Mouse (Mus musculus): ENCODE measurements around the gene Tead4.
A peak's percentile ranks its signal among the peaks of the same experiment; 100 is the strongest.
"Not testable (repeated sequence)": the region's sequence is repeated elsewhere in the genome, so short reads cannot be mapped to it uniquely, and the experiment has no call there.

Tead4 gene

DNA sequence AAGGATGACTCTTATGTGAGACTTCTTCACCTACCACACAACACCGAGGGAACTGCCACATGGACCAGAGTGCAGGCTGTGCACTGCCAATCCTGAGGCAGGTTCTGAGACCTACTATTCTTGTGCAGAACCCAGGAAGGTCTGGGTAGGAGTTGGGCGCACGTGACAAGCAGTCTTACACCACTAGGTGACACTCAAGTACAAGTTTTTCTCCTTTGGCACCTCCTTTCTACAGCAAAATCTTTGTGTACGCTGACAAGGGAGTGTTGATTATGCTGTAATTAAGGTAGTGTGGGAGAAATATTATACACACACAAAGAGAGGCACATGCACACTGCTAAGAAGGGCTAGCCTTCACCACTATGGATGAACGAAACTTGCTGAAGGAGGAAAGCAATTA is 66.4 kb downstream of the Tead4 start:
- DNase-seq = peak in 1 of 2 experiments; percentile 38

DNA sequence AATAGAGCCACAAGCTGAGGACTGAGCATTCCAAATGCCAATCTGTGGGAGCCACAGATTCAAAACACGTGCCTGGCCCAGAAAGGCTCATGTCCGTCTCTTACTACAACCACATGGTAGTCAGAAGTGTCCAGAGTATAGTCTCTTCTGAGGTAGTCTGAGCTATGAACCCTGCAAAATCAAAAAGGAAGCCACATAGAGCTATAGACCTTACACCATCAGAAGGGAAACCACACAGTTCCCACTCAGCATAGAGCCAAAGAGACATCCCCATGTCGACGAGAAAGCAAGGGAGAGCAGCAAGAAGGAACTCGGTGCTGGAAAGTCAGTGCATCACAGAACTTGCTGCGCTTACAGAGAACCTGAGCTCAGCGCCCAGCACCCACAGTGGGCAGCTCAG is 68.4 kb downstream of the Tead4 start:
- DNase-seq = no peak

DNA sequence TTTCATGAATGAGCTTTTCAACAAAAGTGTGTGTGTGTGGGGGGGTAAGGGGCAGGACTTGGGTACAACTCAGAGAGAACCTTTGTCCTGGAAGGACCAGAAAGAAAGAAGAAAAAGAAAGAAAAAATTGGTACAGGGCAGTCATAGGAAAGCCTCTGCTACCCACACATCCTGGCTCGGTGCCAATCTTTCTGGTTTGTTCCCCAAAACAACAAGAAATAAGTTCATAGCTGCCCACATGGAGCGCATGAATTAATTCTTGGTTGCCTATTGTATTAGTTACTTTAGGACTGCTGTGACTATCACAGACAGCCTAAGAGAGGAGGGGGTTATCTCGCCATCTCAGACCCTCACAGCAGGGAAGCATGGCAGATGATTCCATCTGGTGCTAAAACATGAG is 68.9 kb downstream of the Tead4 start:
- no peak for DNase-seq

DNA sequence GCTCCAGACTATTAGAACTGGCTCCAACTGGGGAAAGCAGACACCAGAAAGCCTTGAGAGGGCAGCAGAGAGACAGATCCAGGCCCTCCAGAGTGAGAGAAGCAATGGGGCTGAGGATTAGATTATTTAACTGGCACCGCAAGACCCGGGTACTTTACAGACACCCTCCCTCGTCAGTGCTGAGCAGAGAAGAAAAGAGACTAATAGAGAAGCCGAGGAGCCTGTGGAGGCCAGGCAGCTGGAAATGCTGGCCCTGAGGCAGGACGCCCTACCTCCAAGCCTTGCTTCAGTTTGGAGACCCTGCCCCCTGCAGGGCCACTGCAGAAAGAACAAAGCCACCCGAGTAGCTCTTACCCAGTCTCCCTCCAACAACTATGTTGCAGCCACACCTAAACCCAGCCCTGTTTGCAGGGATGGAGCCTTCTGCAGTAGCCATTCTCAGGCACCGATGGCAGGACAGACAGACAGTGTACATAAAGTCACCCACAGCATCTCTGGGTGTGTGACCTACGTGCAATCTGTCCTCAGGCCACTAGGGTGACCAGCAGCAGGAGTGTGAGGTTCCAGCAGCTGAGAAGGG is 73.1 kb downstream of the Tead4 start:
- peak in 1 of 2 experiments; percentile 36 for DNase-seq

DNA sequence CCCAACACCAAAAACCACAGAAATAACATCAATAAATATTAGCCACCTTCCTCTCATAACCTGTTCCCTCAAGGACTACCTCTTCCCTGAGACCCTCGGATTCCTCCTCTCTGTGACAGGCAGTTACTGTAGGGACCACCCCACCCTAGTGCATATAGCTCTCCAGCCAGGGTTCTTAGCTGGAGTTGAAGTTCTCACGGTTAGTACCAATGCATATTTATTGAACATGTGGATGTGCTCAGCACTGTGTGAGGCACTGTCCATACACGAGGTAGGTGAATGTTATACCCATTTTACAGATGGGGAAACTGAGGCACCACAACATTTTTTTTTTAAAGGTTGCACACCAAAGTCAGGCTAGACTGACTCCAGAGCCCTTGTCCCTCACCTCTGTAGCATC is 73.7 kb downstream of the Tead4 start:
- DNase-seq = no peak

DNA sequence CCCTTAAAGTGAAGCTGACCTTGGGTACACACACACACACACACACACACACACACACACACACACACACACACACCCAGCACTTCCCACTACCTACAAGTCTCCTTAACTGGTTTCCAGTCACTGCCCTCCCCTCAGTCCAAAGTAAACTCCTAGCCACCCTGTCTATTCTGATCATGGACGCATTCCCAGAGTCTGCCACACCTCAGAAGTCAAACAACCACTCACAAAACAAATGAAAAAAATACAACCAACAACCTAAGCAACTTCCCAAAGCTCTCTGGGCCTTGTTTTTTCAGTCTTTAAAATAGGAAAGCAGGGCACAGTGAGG is 74.8 kb downstream of the Tead4 start:
- DNase-seq = no peak

DNA sequence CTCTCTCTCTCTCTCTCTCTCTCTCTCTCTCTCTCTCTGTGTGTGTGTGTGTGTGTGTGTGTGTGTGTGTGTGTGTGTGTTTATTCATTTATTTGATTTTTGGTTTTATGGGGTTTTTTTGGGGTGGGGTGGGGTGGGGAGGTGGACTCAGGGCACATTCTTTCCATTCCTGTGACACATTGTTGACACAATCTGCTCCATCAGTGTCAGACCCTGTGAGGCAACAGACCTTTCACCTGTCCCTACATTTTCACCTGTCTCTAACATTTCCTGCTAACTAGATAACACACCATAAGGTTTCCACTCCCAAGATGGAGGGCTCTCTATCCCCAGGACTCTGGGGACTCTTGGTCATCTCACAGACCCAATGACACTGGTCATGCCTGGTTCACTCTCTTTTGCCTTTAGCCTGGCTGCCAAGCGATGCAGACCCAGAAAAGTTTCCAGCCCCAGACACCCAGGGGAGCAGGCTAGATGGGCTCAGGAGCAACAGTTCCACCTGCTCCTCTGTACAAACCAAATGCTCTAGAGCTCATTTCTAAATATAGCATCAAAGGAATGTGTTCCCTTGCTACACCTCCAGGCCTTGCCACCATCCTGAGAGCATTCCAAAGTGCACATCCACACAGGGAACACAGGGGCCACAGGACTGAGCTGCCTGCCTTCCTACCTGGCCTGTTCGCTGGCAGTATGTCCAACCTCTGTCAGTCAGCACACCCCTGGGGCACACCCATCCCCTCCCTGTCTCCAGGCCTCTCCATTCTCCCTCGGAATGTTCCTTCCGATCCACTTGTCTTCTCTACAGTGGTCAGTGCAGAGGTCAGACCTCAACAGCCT is 75.4 kb downstream of the Tead4 start:
- peak; percentile 61 to 80 for DNase-seq

DNA sequence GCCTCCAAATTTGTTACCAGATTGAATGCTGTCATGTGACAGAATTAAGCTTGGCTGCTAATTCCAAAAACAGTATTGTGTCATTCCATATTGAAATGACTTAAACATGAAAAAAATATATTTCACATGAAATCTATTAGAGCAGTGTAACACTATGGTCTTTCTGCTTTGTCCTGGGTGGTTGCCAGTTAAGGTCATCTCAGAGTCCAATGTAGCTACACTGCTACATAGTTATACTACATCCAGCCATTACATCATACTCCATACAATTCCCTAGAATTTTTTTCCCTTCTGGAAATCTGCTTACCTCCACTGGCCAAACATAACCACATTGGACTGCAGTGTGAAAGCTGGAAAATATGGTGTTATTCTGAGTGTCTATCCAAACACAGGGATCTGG is 77.5 kb downstream of the Tead4 start:
- DNase-seq = no peak

DNA sequence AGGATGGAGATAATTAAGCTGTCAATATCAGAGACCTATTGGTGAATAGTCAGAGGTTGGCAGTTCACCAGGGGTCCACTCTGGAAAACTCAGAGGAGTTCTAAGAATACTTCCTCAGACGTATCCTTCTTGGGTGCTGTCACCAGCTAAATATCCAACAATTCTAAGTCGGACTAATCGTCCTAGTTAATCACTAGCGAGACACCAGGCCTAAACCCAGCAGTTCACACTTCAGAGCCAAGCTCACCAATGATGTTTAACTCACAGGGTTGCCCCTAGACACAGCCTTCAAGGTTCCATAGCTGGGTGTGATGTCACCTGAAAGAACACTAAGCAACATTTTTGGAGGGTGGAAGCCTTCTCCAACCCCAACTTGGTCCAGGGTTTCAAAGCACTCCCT is 85.6 kb downstream of the Tead4 start:
- DNase-seq = not testable (repeated sequence)

DNA sequence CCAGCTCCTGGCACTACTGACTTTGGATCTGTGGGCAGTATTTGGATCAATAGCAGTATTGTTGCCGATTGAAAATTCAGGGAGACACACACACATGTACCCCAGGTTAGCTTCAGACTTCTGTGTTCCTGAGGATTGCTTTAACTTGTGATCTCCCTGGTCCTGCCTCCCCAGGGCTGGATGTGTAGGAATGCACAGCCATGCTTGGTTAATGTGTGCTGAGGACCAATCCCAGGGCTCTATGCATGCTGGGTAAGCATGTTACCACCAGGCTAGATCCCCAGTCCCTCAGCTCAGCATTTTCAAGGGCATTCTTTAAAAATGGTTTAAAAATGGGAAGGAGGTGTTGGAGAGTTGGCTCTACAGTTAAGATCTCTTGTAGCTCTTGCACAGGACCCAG is 91.4 kb downstream of the Tead4 start:
- not testable (repeated sequence) for DNase-seq

DNA sequence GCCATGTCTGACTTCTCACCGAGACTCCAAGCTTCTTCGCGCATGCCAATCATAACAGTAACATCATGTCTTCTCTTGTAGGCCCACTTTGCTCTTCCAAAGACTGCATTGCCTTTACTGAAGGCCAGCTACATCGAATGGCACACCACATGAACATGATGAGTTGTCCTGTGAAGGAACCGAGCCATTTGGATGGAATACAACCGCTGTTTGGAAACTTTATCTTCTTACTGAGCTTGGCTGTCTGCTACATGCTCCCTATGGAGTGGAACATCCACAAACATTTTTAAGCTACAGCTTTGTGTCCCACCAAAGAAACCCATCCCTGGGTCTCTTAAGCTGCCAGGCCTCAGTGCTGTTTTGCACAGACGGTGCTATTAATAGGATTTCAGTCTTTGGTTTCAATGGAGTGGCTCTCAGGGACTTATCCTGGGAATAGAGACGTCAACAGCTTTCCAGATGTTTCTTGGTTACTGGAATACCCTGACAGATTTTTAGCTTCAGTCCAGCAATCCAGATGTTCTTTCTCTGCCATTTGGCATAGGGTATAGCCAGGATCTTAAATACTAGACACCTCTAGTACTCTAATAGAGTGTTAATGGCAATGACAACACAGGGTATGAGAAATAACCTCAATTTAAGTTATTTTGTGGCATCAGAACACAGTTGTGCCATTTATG is 92.0 kb downstream of the Tead4 start:
- DNase-seq = no peak

DNA sequence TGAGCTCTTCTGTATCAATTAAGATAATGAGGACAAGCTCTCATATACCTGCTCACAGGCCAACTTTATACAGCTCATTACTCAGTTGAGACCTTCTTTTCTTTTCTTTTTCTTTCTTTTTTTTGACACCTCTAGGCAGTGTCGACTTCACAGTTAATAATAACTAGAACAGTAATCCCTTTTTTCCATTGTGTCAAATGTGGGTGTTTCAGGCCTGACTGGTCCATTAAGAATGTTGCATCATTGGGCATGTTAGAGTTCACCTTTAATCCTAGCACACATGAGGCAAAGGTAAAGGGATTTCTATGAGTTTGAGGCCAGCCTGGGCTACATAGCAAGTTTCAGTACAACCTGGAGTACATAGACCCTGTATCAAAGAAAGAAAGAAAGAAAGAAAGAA is 97.1 kb downstream of the Tead4 start:
- no peak for DNase-seq

DNA sequence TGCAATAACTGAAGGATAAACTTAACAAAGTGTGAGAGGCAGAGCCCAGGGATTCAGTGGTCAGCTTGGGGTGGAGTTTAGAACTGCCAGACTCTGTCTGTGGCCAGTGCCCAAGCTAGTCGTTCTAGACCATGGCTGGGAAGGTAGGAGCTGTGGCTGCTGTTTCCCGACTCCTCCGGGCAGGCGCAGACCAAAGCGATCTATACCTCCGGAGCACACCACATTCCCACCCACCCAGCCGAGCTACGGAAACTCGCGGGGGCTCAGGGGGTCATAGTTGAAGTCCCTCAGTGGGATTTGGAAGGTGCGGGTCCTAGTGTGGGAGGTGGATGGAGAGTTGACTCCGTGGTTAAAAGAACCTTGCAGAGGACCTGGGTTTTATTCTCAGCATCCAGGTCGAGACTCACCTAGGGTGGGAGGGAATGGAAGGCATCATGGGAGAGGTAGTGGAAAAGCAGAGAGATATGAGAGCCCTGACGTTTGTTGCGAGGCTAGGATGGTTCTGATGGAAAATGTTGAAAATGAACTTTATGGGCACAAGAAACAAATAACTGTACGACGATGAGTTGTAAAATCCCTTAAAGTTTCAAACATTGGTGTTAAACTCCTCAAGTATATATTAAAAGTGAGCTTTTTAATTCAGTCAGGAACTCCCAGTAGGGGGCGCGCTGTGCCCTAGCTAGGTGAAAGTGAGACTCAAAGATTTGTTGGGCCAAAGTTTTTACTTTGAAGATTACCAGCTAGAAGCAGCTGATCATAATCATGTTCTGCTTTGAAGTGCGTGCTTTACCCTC is 99.6 kb downstream of the Tead4 start:
- peak; percentile 69 to 78 for DNase-seq

DNA sequence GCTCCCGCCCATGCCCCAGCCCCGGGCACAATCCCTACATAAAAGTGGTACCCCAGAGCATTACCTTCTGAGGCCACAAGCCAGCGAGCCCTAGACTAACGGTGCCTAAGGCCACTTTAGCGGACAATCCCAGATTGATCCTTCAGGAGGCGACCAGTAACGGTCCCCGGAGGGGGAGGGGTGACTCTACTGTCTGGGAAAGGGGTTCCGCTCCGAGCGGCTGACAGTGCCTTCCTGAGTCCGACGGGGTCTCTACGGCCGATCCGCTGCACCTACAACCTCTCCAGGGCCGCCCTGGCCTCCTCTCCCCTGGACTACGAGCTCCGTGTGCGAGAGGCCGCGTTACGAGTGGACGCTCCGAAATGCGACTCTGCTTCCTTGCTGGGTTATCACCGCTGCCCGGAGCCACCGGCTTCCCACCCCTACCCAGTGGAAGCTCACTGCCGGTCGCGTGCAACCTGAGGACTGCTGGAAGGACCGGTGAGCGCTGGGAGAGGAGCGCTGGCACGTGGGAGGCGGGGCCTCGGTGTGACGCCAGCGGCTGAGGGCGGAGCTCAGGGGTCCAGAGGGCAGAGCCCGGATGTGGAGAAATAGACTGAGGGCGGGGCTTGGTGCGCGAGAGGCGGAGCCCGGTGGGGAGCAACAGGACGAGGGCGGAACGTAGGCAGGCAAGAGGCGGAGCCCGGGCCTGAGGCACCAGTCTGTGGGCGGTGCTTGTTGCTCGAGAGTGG is 100.3 kb downstream of the Tead4 start:
- peak; percentile 99 to 100 for DNase-seq

DNA sequence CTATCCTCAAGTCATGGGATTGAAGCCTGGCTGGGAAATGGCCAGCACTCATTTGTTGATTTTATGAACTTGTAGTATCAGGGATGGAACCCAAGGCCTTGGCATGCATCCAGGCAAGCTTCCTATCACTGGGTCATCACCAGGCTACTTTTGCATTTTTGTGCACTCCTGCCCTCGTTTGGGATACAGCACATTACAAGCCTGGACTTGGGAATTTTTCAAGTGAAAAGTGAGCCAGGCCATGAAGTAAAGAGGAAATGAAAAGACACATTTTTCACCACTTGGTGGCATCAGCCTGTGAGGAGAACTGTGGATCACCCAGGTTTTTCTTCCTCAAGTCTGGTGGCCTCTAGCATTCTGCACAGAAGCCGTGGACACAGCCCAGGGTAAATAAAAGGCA is 117.1 kb downstream of the Tead4 start:
- no peak for DNase-seq

DNA sequence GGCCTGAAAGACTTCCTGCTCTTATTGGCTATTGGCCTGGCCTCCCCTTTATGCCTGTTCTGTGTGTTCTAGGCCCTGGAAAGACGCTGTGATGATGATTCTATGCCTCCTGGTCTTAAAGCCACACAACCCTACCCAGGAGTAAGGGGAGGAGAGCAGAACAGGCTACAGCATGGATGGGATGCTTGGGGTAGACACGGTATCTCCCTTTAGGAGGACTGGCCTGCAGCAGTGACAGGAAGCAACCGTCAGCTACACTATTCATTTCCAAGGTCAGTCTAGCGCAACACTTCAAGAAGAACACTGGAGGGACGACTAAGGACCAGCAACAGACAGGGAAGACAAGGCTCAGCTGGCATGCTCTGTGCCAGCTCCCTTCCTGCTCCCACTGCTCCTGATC is 119.4 kb downstream of the Tead4 start:
- DNase-seq = no peak

DNA sequence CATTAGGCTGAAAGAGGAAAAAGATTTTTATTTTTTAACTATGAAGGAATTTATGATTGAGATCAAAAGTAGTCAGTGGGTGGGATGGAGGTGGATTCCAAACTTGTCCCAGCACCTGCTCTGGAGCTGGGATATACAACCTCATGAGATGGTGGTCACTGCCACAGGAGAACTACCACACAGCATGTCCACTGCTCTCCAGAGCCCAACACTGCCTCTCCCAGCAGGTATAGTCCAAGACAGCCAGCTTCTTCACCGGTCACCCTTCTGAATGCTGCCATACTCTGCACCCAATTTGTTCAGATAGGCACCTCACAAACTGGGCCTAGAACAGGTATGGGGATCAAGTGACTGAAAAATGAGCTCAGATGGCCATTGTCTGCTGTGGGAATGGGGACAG is 121.0 kb downstream of the Tead4 start:
- DNase-seq = no peak

DNA sequence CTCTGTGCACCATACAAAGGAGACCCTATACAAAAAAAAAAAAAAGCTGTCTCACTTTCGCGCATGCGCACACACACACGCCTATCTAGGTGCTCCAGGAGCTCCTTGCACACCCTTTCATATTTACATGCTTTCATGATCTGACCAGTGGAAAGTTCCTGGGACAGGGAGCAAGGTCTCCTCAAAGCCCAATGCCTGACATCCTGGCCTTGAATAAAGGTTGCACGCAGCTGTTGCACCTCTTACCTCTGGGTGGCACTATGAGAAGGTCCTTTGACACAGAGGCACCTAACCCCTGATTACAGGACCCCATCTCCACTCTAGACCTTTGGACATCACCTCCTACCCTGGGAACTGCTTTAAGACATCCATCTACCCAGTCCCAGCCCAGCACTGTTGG is 121.4 kb downstream of the Tead4 start:
- DNase-seq = no peak

DNA sequence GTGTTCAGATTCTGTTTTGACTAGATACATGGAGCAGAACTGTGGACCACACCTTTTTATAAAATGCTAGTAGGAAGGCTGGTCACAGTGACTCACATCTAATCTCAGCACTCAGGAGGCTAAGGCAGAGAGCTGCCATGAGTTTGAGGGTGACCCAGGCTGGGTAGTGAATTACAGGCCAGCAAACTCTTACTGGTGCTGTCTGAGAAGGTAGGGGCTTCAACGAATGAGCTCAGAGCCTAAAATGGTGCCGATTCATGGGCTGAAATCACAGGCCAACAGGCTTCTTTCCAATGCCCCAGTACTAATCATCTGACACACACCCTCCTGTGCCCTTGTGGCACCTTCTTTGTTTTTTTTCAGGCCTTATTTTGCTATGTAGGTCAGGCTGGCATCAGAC is 121.9 kb downstream of the Tead4 start:
- DNase-seq = no peak
